Mouse (Mus musculus): ENCODE measurements at regions not wholly inside any gene's neighbourhood (a gene's known extent, or its start where the extent isn't known, plus 50 kb on each side); places are given as distances from the start of the nearest gene placed in this dataset.

- DNase-seq (ENCODE audit: low spot score), result no peak
These were observed 417.9 kb upstream of the Rag2 start for GRCm38 (mm10) chr2:101206637-101207036.

GRCm38 (mm10) chr2:101209136-101209535, 415.4 kb upstream of the Rag2 start:
- no peak for DNase-seq (ENCODE audit: low spot score)

- DNase-seq (ENCODE audit: low spot score), result no peak
These were observed 403.8 kb upstream of the Rag2 start for GRCm38 (mm10) chr2:101220759-101221158.

GRCm38 (mm10) chr2:101242983-101243382, 381.5 kb upstream of the Rag2 start:
- no peak for DNase-seq (ENCODE audit: low spot score)

- no peak for DNase-seq (ENCODE audit: low spot score)
These were observed 377.4 kb upstream of the Rag2 start for GRCm38 (mm10) chr2:101247133-101247532.

- no peak for DNase-seq (ENCODE audit: low spot score)
These were observed 372.3 kb upstream of the Rag2 start for GRCm38 (mm10) chr2:101252228-101252627.

GRCm38 (mm10) chr2:101256464-101256863, 368.1 kb upstream of the Rag2 start:
- DNase-seq (ENCODE audit: low spot score), result no peak

- no peak for DNase-seq (ENCODE audit: low spot score)
These were observed 360.6 kb upstream of the Rag2 start for GRCm38 (mm10) chr2:101263934-101264333.

- DNase-seq (ENCODE audit: low spot score), result no peak
These were observed 357.7 kb upstream of the Rag2 start for GRCm38 (mm10) chr2:101266685-101267374.

- no peak for DNase-seq (ENCODE audit: low spot score)
These were observed 350.4 kb upstream of the Rag2 start for GRCm38 (mm10) chr2:101274045-101274664.

GRCm38 (mm10) chr2:101284886-101285285, 339.6 kb upstream of the Rag2 start:
- no peak for DNase-seq (ENCODE audit: low spot score)

- no peak for DNase-seq (ENCODE audit: low spot score)
These were observed 336.4 kb upstream of the Rag2 start for GRCm38 (mm10) chr2:101288119-101288518.

GRCm38 (mm10) chr2:101289168-101289567, 335.4 kb upstream of the Rag2 start:
- no peak for DNase-seq (ENCODE audit: low spot score)

GRCm38 (mm10) chr2:101290738-101291137, 333.8 kb upstream of the Rag2 start:
- DNase-seq (ENCODE audit: low spot score), result no peak

- no peak for DNase-seq (ENCODE audit: low spot score)
These were observed 328.7 kb upstream of the Rag2 start for GRCm38 (mm10) chr2:101295678-101296368.

- DNase-seq (ENCODE audit: low spot score), result no peak
These were observed 328.2 kb upstream of the Rag2 start for GRCm38 (mm10) chr2:101296369-101296682.

- no peak for DNase-seq (ENCODE audit: low spot score)
These were observed 327.7 kb upstream of the Rag2 start for GRCm38 (mm10) chr2:101296778-101297177.

GRCm38 (mm10) chr2:101299126-101299525, 325.4 kb upstream of the Rag2 start:
- DNase-seq (ENCODE audit: low spot score), result no peak

- no peak for DNase-seq (ENCODE audit: low spot score)
These were observed 324.4 kb upstream of the Rag2 start for GRCm38 (mm10) chr2:101300106-101300505.

- no peak for DNase-seq (ENCODE audit: low spot score)
These were observed 303.1 kb upstream of the Rag2 start for GRCm38 (mm10) chr2:101321286-101321914.

GRCm38 (mm10) chr2:101356709-101357108, 267.8 kb upstream of the Rag2 start:
- no peak for DNase-seq (ENCODE audit: low spot score)

GRCm38 (mm10) chr2:101364256-101364655, 260.3 kb upstream of the Rag2 start:
- no peak for DNase-seq (ENCODE audit: low spot score)

GRCm38 (mm10) chr2:101368278-101368677, 256.2 kb upstream of the Rag2 start:
- no peak for DNase-seq (ENCODE audit: low spot score)

Data from T-cell, adult 2 months (primary cell).